Mouse (Mus musculus) lung, postnatal 10 days (tissue): ENCODE results near the gene Jade2.

ENCODE experiments used
- DNase-seq: peaks from one replicate; pipeline ENCODE4 v3.0.0; 2021

The Jade2 gene

DNA sequence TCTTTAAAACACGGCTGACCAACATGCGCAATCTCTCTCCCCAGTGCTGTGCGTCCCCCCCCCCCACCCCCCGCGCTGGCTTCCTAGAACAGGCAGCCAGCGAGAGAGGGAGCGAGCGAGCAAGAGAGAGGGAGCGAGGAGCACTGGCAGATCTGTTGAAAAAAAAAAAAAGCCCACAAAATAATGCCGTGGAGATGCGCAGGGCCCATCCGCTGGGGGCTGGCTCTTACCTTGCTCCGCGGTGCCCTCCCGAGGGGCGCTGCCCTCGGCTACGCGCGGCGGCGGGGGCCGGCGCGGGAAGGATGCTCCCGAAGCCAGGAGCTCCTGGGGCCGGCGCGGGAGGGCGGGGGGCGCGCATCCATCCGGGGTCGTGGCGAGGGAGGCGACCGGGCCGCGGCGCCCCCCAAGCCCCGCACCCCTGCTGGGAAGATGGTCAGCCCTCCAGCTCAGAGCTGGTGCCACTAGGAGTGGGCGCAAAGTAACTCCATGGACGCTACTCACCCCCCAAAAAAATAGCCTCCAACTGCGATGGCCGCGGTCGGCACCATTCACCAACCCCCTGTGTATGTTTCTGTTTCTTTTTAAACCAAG lies at the start of gene Jade2:
TSS of gene Jade2 (minus strand) at position 573 of the 591 bp plus-strand sequence.
- DNase-seq = peak; percentile 71

DNA sequence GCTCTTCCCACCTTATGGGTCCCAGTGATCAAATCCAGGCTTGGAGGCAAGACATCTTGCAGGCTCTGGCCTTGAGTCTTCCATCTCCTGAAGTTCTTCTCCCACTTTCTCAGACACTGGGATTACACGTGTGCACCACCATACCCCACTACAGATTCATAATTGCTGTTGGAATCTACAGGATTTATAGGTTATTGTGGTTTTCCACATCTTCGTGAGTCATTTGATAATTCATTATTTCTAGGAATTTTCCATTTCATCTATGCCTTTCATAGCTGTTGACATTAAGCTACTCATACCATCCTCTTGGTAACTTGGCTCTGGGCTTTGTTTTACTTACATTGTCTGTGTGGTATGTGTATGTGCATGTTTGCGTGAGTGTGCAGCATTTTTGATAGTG lies 46.8 kb upstream of the Jade2 start:
- DNase-seq = no peak

DNA sequence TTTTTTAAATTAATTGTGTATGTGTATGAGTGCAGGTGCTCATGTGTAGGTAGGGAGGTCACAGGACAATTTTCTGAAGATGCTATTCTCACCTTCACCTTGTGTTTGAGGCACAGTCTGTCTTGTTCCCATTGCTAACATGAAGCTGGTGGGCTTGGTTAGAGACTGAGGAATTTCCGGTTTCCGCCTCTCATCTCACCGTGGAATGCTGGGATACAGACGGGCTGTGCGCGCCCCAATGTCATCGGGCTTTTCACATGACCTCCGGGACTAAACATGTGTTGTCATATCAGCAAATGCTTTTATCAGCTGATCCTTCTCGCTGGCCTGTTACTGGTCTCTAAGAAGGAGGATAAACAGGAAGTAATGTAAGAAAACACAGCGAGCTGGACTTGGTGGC lies 42.2 kb upstream of the Jade2 start:
- no peak for DNase-seq

DNA sequence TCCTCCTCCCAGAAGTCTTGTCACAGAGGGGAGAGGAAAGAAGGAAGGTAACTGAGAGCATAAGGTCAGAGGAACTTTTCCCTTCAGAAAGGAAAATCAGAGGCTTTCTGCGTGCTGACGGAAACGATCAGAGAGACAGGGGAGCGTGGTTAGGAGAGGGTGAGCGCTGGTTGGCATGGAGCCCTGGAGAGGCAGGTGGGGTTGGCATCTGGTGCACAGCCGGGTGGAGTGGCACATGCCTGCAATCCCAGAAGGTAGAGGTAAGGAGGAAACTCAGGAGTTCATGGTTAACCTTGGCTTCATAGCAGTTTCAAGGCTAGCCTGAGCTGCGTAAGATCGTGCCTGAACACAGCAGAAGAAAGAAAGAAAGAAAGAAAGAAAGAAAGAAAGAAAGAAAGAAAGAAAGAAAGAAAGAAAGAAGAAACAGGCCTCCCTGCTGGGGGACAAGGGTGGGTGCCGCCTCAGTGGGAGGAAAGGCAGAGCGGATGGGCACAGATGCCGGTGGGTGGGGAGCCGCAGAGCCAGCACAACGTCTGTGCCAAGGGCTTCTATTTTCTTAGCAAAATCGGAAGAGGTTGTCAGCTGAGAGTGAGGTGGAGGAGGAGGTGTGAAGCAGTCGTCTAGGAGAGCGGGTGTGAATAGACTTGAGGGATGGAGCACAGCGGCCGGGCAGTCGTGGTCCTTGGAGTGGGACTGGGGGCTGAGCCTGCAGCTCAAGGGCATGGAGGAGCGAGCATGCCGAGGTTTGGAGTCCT lies 41.0 kb upstream of the Jade2 start:
- peak; percentile 38 for DNase-seq

DNA sequence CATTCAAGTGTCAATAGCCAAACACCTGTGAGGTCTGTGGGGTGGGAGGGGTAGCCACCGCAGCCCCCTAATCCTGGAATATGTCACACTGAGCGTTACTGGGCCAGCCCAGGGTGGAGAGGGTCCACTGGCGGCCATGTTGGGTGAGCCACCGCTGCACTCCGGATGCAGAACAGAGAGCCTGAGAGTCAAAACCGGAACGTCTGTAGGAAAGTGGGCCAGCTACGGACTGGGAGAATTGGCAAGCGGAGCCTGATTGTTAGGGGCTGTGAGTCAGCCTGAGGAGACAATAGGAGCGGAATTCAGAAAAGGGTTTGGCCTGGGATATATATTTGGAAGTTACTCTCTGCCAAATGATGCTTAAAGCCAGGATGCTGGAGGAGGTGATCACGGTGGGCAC lies 39.9 kb upstream of the Jade2 start:
- peak; percentile 70 for DNase-seq

DNA sequence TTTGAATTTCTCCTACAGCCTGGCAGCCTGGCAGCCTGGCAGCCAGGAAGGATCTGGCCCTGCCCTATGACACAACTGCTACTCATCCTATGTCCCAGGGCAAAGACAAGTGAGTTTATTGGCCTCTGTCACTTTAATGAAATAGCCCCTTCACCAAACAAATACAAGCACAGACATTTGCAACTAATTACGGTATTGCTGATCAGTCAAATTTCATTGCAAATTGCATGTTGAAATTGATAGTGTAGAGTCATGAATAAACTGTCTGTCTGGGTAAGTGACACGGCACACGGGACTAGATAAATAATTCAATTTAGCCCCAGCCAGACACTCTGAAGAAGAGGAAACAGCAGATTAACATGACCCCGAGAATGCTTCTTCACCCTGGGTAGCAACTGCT lies 38.6 kb upstream of the Jade2 start:
- DNase-seq = no peak

DNA sequence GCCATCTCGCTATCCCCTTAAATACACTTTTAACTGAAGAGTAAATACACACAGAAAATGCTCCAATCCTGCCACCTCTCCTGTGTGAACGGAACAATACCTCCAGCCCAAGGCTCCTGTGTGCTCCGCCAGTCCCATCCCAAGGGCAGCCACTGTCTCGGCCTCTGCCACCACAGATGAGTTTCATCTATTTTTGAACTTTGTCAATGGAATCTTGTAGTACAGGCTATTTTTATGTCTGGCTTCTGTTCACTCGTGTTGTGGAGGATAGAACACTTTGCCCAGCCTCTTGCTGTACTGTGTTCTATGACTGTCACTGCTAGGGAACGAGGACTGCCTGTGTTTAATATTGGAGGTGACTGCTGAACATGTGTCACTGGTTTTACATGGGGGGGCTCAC lies 28.2 kb upstream of the Jade2 start:
- no peak for DNase-seq

DNA sequence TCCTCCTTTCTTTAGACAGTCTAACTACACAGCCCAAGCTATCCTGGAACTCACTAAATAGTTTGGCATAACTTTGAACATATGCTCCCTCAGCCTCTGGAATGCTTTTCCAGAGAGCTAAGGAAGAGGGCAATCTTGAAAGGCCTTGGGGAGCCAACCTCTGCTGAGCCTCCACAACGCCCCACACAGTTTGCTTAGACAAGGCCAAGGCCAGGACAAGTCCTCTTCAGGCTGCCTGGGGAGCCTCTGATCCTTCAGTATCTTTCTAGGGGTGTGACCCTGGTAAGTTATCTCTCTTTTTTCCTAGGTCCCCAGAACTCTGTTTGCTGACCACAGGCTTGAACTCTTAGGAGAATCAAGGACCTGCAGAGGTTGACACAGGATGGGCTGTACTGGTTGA lies 26.6 kb upstream of the Jade2 start:
- DNase-seq = no peak

DNA sequence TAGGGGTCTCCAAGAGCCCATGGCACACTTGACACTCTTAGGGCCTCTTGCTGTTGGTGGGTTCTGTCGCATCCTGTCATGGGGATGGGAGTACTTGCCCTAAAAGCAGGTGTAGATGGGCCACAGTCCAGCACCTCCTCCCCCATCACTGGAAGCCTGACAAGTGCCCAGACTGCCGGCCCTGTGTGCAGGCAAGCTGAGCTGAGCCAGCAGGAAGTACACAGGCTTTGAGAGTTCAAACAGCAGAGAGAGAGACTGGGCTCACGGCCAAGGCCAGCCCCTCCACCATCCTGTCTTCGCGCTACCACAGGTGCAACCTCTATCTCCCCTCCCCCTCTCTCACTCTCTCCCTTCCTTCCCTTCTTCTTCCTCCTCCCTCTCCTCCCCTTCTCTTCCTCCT lies 26.2 kb upstream of the Jade2 start:
- DNase-seq = peak; percentile 75

DNA sequence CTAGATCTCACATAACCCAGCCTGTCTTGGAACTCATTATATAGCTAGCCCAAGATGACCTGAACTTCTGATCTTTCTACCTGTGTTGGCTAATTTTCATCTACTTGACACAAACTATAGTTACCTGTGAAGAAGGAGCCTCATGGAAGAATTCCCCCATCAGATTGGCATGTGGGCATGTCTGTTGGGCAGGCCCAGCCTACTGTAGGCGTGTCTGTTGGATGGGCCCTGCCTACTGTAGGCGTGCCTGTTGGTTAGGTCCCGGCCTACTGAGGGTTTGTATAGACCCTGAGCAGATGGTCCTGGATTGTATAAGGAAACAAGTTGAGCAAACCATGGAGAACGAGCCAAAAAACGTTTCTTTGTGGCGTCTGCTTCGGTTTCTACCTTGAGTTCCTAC lies 24.3 kb upstream of the Jade2 start:
- DNase-seq = no peak

DNA sequence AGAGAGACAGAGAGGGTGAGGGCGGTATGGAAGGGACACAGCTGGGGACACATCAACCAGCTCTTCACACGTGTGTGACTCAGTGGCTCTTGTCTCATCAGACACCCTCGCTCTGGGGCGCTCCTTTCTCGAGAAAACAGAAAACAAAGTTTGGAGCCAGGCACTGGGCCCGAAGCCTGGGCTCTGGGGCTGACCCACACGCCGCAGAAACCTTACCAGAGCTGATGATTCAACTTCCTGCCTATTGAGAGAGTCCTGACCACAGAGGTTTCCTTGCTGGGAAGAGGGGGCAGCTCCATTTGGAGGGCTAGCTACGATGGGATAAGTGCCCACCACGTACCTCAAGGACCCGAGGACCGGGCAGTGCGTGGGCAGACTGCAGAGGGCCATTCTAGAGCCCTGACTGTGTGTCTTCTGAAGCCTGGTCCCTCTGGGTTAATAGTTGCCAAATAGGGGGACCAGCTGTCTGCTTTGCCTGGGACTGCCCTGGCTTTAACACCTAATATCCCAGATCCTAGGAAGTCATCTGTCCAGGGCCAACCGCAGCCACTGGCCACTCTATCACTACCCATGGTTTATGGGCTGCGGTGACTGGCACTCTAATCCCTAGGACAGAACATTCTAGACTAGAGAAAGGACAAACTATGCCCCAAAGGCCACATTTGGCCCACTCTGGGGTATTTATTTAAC lies 23.7 kb upstream of the Jade2 start:
- DNase-seq = peak; percentile 16

DNA sequence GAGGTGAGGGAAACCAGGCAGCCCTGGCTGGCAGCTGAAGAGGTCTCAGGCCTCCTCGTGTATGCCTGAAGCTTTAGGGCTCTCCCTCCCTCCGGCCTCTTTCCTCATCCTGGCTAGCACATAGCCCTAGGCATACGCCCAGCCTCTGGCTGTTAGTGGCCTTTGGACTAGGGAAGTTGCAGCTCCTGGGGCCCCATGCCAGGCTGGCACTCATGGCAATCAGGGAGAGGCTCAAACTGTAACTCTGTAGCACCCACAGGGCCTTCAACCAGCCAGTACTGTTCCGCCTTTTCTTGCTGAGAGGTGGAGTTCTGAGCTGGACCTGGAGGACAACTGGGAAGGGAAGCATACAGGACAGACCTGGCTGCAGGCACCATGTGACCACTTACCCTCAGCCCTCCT lies 19.5 kb upstream of the Jade2 start:
- DNase-seq = peak; percentile 9

DNA sequence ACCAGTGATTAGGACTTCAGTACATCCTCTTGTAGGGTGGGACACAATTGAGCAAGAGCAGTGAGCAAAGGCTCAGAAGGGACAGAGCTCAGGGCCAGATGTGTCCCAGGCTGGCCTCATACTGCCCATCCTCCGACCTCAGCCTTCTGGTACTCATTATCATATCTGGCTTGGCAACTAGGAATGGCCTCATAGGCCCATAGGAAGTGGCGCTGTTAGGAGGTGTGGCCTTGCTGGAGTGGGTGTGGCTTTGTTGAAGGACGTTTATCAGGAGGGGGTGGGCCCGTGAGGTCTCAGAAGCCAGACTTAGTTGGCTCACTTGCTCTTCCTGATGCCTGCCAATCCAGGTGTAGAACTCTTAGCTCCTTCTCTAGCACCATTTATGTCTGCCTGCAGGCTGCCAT lies 18.3 kb upstream of the Jade2 start:
- DNase-seq = peak; percentile 55

DNA sequence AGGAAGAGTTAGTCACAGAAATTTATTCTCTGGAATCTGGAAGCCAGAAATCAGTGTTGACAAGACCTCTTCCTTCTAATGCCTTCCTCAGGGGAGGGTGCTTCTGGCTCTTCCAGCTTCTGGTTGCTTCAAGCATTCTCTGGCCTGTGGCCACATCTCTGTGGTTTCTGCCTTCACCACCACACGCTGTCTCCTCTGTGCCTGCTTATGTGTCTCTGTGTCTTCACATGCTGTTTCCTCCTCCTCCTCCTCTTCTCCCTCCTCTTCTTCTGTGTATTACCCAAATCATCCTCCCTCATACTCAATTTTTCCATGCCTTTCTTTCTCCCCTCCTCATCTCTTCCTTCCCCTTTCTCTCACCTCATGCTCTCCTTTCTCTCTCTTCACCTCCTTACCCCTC lies 17.6 kb upstream of the Jade2 start:
- DNase-seq = peak; percentile 64

DNA sequence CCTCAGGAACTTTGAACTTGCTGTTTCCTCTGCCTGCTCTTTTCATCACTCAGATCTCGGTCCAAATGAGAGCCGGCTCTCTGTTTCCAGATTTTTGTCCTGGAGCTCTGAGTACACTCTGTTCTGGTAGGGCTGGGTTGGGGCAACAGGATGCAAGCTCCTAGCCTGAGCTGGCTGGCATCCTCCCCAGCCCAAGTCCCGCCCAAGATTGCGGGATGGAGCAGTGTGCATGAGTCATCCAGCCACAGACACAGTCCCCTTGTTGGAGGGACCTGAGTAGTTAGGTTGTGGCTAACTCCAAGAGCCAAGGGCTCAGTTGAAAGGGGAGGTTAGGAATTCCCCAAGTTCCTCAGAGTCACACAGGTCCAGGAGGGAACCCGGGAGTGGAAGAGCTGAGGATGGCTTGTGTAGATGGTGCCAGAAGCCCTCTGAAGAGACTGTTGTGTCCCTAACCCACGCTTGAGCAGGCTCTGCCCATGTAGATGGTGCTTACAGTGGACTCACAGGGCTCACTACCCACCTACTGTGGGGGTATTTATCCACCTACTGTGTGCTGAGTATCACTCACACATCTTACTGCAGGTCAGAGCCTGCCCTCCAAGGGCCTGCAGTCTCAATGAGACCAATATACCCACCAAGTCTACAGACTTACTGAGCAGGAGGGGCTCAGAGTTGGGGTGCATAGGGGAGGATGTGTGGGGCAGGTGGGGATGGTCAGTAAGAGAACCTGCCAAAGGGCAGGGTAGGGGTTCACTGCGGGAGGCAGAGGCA lies 17.0 kb upstream of the Jade2 start:
- DNase-seq = peak; percentile 87

DNA sequence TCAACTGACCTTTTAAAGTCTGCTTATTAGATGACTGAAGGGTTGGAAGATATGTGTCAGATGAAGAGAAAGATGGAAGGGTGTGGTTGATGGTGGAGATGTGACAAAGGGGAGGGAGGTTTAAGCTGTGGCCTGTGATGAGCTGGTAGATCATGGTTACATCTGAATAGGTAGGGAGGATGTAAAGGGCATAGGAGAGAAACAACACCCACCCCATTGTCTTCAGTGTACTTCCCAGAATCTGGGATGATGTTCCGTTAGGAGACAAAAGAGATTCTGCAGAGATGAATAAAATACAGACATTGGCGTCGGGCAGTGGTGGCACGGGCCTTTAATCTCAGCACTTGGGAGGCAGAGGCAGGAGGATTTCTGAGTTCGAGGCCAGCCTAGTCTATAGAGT lies 15.7 kb upstream of the Jade2 start:
- DNase-seq = no peak

DNA sequence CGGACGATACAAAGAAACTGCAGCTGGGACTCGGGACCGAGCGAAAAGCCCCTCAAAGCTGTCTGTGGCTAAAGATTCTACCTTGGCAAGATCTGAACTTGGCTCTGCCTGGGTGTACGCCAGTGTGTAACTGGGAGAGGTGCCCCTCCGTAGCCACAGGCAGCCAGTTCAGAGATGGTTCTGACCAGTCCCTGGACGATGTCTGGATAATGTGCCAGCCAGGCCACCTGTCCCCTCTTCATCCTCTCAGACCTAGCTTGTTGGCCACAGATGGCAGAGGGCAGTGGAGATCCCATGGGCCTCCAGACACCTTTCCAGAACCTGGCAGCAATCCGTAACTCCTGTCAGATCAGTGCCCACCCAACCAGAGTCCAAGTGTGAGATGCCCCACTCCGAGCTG lies 9.8 kb upstream of the Jade2 start:
- DNase-seq = no peak

DNA sequence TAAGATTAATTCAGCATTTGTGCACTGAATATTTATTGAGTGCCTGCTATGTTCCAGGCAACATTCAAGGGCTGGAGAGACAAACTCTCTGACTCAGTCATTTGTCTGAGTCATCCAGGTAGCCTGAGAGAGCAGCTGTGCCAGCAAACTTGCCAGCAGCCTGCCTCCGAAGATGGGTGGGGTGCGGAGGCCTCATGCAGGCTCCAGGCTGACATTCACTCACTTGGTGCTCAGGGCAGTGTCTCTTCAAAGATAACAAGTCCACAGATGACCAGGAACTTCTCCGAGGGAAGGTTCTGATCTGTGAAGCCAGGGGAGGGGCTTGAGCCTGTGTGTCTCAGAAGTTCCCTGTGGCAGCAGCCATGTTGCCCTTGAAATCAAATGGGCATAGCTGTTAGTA lies 8.6 kb upstream of the Jade2 start:
- DNase-seq = no peak

DNA sequence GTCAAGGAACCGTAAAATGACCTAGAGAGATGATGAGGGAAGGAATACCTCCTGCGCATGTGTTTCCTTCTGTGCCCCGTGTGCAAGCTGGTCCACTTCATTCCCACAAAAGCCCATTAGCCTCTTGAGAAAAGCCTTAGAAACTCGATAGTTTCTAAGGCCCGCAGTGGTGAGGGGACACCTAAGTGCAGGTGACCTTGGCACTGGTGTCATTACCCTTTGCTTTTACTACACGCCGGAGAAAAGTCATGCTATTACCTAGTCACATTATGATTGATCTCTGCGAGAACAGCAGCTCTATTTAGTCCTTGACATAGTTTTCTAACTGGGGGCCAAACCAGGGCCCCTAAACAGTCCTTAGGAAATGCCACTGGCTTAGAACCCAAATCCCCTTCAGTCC lies 3.2 kb upstream of the Jade2 start:
- DNase-seq = no peak

DNA sequence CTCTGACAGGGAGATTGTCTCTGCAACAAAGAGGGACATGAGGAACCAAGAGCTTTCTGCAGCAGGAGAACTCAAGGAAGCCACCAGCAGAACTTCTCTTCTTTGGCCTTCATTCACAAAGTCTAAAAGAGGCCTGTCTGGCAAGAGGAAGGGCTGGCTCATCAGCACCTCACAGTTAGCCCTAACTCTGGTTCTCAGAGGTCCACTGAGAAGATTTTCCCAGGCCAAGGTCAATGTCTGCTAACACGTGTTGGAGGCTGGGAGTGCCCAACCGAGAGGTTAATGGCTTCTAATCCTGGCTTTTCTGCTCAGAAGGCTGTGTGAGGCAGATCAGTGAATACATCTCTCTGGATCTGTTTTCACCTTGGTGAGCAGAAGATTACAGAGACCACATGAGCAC lies 2.1 kb upstream of the Jade2 start:
- DNase-seq = no peak

DNA sequence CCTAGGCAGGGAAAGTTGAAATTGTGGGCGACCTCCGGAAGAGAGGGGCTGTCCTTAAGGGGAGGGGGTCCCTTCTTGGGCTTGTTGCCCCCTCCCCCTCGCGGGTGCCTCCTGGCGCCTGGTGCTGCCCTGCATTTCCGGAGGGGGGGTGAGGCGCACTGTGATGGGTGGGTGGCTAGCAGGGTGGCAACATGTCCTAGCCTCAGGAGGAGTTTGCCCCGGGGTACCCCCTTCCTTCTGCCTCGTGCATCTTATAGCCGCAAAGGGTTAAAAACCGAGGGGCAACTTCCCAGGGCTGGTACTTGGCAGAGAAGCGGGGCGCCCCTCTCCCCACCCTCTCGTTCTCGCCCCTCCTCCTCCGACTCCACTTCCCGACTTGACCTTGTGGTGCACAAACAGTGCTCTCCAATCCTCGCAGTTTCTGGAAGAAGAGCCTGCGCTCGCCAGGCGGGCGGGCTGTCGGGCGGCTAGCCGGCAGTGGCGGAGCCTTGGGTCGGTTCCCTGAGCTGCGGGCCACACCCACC lies 1.1 kb upstream of the Jade2 start:
- peak; percentile 92 for DNase-seq

DNA sequence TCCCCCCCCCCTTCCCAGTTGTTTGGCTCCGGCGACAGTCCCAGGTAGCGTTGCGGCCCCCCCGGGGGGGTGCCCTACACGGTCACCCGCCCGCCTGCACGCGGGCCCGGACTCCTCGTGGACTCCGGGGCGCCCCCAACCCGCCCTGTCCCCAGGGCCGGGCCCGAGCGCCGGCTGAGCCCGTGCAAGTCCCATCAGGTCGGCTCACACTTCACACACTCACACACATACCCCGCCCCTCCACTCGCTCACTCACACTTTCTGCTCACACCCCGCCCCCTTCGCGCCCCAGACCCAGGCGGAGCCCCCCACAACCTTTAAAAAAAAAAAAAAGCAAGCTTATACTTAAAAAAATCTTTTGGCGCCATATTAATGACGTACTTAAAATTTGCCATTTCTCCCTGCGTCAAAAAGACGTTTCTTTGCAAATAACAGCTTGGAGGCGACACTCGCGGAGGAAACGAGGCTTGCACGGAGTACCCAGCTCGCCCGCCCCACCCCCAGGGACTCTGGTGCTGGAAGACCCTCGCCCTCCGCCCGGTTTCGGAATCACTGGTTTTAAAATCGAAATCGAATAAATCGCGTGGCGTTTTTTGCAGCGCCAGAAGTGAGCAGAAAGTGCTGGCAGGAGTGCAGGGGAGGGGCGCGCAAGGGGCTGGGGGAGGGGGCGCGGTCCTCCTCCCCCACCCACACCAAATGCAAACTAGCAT lies 520 bp upstream of the Jade2 start:
- peak; percentile 88 for DNase-seq

DNA sequence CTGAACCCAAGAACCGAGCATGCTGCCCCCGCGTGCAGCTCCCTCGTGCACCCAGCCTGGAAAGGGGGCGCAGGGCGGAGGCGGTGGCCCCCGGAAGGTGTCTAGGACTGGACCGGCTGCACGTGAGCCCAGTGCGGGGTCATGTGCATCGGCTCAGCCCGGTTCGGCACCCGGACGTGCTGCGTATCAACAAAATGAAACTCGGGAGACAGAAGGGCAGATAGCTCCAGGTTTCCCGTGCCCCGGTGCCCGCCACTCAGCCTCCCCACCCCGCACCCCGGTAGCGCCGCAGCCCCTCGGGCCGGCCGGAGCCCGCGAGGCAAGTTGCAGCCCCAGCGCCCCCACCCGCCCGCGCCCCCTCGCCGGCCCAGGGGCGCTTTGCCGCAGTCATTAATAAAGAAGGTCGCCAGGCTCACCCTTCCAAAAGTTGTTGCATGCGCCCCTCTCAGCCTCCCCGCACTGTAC lies 805 bp downstream of the Jade2 start:
- DNase-seq = peak; percentile 76
